Mouse (Mus musculus) erythroblast, embryonic 14.5 days (primary cell): ENCODE measurements around the gene Clec2h.
"Not testable (repeated sequence)": the region's sequence is repeated elsewhere in the genome, so short reads cannot be mapped to it uniquely, and the experiment has no call there.

Source experiments
- GATA1 ChIP-seq: IDR thresholded peaks from 2 replicates; pipeline ENCODE4 v1.6.1; 2012; ENCODE audit warnings: low read length, inconsistent platforms, mixed read lengths
- TAL1 ChIP-seq: IDR thresholded peaks from 3 replicates; pipeline ENCODE4 v1.6.1; 2012; ENCODE audit warnings: low read length, inconsistent platforms, mixed read lengths

- TF ChIP-seq GATA1, TAL1: not testable (repeated sequence)
These were observed 31.0 kb upstream of the Clec2h start for GRCm38 (mm10) chr6:128630912-128631905.
